Mouse (Mus musculus): ENCODE data around the gene Plk5. TPM values are rescaled to one million over a fixed set of nuclear protein-coding genes. Genes with fewer than 3 reads are reported as not detected.
"Not testable (repeated sequence)": the region's sequence is repeated elsewhere in the genome, so short reads cannot be mapped to it uniquely, and the experiment has no call there.

The Plk5 gene
- polyA plus RNA-seq, 1 experiment from 2014 or later: 0.20 TPM

DNA sequence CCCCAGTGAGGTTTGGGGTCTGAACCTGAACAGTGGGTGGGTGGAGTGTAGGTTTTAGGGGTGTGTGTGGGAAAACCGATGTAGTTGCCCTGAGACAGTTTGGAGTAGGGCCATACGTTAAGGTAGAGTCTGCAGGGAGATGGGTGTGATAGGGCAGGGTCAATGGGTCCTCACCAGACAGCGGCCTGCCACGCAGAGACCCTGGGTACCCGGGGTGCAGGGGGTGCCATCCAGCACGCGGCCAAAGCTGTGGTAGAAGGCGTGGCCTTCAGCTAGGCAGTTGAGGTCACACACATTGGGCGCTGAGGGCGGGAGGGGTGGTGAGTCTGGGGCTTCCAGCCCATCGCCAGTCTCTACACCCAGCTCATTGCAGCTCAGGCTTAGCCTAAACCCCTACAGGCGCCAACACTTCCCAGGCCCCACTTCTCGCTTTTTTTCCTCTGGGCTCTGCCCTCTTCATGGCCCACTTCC is 12.8 kb upstream of the Plk5 start:
- H3K9ac ChIP-seq (ENCODE audit: low read depth, low read length): no peak overlapping the region
- 38% methylated on average over 13 of the region's 13 CpGs for WGBS
- no peak for ATAC-seq
- H3K9me3 ChIP-seq (ENCODE audit: control insufficient read depth): no peaks in the 10 kb centered on the region
- H3K27ac ChIP-seq (ENCODE audit: low read depth, low read length): 0 out of 2 replicates have a peak overlapping the region, but pooled peaks have one; percentile 72
- peaks cover 24% of the 10 kb centered on the region for H3K4me1 ChIP-seq (replicated peaks; ENCODE audit: control insufficient read depth, insufficient read depth, low read length)
- TF ChIP-seq CTCF (IDR thresholded peaks at IDR 0.05; ENCODE audit: low read depth): no peak
- H3K27me3 ChIP-seq (replicated peaks; ENCODE audit: control insufficient read depth, insufficient read depth, low read length): peaks cover 19% of the 10 kb centered on the region
- H3K4me3 ChIP-seq (ENCODE audit: low read depth, low read length): no peak overlapping the region
- H3K36me3 ChIP-seq (ENCODE audit: control insufficient read depth, insufficient read depth): peaks cover 3% of the 10 kb centered on the region; the same call in 1 of the 2 replicates
- peak overlapping the region; percentile 61 for H3K4me2 ChIP-seq (replicated peaks; ENCODE audit: low read depth)

- no peak for ATAC-seq
Measured at GRCm38 (mm10) chr10:80344131-80344661, 12.1 kb upstream of the Plk5 start.

DNA sequence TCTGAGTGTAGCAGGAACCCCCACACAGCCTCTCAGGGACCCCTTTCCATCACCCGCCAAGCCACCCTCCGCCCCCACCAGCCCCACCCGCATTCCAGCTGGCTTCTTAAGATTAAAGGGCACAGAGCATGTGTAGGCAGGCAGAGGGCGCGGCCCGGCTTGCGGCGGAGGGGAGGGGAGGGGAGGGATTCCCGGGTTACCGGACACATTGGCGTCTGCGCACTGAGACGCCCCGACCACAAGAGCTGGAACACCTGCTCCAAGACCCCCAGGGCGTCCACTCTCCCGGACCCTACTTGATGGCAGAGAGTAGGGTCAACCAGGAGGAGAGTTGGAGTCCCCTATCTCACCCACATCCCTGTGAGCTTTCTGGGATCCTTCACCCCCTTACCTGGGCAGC is 11.1 kb upstream of the Plk5 start:
- peak overlapping the region; percentile 61 for H3K4me2 ChIP-seq (replicated peaks; ENCODE audit: low read depth)
- peak overlapping the region; percentile 72 for H3K27ac ChIP-seq (ENCODE audit: low read depth, low read length)
- peak overlapping the region; percentile 23; the same call in 1 of the 2 replicates for H3K4me3 ChIP-seq (ENCODE audit: low read depth, low read length)
- H3K9ac ChIP-seq (ENCODE audit: low read depth, low read length): no peak overlapping the region
- H3K9me3 ChIP-seq (ENCODE audit: control insufficient read depth): no peaks in the 10 kb centered on the region
- peaks cover 19% of the 10 kb centered on the region for H3K27me3 ChIP-seq (replicated peaks; ENCODE audit: control insufficient read depth, insufficient read depth, low read length)
- TF ChIP-seq CTCF (IDR thresholded peaks at IDR 0.05; ENCODE audit: low read depth): 0 out of 2 replicates have a peak, but pooled peaks have one; percentile 14
- peaks cover 3% of the 10 kb centered on the region; the same call in 1 of the 2 replicates for H3K36me3 ChIP-seq (ENCODE audit: control insufficient read depth, insufficient read depth)
- peaks cover 24% of the 10 kb centered on the region for H3K4me1 ChIP-seq (replicated peaks; ENCODE audit: control insufficient read depth, insufficient read depth, low read length)
- ATAC-seq: no peak; the same call in 1 of the 2 replicates
- WGBS: 13% methylated on average over 16 of the region's 16 CpGs

More at GRCm38 (mm10) chr10:80344131-80344661, 12.1 kb upstream of the Plk5 start:
- Histone ChIP-seq H3K4me3 (ENCODE audit: low read depth, low read length) (no peak overlapping the region), H3K4me2 (replicated peaks; ENCODE audit: low read depth) (peak overlapping the region; percentile 61), H3K36me3 (ENCODE audit: control insufficient read depth, insufficient read depth) (peaks cover 3% of the 10 kb centered on the region; the same call in 1 of the 2 replicates), H3K27me3 (replicated peaks; ENCODE audit: control insufficient read depth, insufficient read depth, low read length) (peaks cover 19% of the 10 kb centered on the region), H3K4me1 (replicated peaks; ENCODE audit: control insufficient read depth, insufficient read depth, low read length) (peaks cover 24% of the 10 kb centered on the region), H3K9ac (ENCODE audit: low read depth, low read length) (no peak overlapping the region), H3K27ac (ENCODE audit: low read depth, low read length) (peak overlapping the region; percentile 72), H3K9me3 (ENCODE audit: control insufficient read depth) (no peaks in the 10 kb centered on the region)
- no peak for TF ChIP-seq CTCF (IDR thresholded peaks at IDR 0.05; ENCODE audit: low read depth)
- 34% methylated on average over 9 of the region's 9 CpGs for WGBS

- not testable (repeated sequence) for H3K9me3 ChIP-seq (ENCODE audit: control insufficient read depth); H3K4me2 ChIP-seq (replicated peaks; ENCODE audit: low read depth); H3K4me3 ChIP-seq (ENCODE audit: low read depth, low read length); ATAC-seq; H3K9ac ChIP-seq (ENCODE audit: low read depth, low read length); H3K27ac ChIP-seq (ENCODE audit: low read depth, low read length); H3K36me3 ChIP-seq (ENCODE audit: control insufficient read depth, insufficient read depth)
- Histone ChIP-seq H3K27me3 (replicated peaks; ENCODE audit: control insufficient read depth, insufficient read depth, low read length) (peaks cover 18% of the 10 kb centered on the region), H3K4me1 (replicated peaks; ENCODE audit: control insufficient read depth, insufficient read depth, low read length) (peaks cover 18% of the 10 kb centered on the region)
- 84% methylated on average over 5 of the region's 6 CpGs for WGBS
Measured at GRCm38 (mm10) chr10:80345929-80346328, 10.3 kb upstream of the Plk5 start.

DNA sequence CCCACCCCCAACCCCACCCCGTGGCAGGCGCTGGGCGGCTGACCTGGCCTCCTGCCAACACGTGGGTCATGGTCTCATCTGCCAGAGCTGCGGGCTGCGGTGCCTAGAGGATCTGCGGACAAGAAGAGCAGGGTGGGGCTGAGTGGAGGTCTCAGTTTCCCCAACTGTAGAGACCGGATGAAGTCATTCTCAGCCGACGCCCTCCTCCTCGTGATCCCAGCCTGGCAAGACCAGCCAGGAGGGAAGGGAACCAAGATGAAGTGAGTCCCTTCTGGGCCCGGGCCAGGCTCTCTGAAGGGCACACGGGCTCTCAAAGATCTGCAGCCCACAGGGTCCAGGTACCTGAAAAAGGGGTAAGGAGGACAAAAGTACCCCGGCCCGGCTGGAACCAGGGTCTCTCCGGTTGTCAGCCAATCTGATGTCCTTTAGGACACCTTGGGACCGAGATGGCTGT is 8.7 kb upstream of the Plk5 start:
- WGBS: 11% methylated on average over 17 of the region's 17 CpGs
- Histone ChIP-seq H3K4me3 (ENCODE audit: low read depth, low read length) (peak overlapping the region; percentile 45), H3K27ac (ENCODE audit: low read depth, low read length) (peak overlapping the region; percentile 46; the same call in 1 of the 2 replicates), H3K4me2 (replicated peaks; ENCODE audit: low read depth) (peak overlapping the region; percentile 77), H3K27me3 (replicated peaks; ENCODE audit: control insufficient read depth, insufficient read depth, low read length) (peaks cover 2% of the 10 kb centered on the region), H3K4me1 (replicated peaks; ENCODE audit: control insufficient read depth, insufficient read depth, low read length) (peaks cover 9% of the 10 kb centered on the region; the same call in 1 of the 2 replicates), H3K9ac (ENCODE audit: low read depth, low read length) (peak overlapping the region; percentile 45), H3K36me3 (ENCODE audit: control insufficient read depth, insufficient read depth) (no peaks in the 10 kb centered on the region; the same call in 1 of the 2 replicates), H3K9me3 (ENCODE audit: control insufficient read depth) (no peaks in the 10 kb centered on the region)
- no peak for TF ChIP-seq CTCF (IDR thresholded peaks at IDR 0.05; ENCODE audit: low read depth)
- ATAC-seq: no peak

DNA sequence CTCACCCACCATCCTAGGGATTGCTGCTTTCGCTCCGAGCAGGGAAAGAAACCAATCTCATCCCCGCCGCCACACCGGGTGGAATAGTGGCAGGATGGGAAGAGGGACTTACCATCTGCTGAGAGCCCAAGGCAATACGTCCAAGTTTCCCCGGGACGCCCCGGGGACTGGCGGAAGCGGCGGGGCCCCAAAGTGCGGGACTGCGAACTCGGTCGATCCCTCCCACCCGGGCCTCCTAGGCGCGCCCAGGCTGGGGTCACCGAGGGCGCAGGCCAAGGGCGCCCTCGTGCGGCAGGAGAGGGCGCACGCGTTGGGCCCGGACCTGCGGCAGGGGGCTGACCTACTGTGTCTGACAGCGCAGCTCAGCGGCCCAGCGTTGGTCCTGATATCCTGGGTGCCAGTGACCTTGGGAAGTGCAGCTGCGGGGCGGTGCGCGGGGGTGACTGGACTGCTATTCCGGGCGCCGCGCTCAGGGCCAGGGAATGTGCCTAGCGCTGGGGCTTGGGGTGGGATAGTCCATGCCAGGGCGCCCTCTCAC is 7.9 kb upstream of the Plk5 start, which contains the start of gene Adamtsl5:
Gene Adamtsl5, minus strand, starts transcription at position 169 of the 538 bp plus-strand sequence.
- peak within 1 kb of the TSS; percentile 45 for H3K9ac ChIP-seq (ENCODE audit: low read depth, low read length)
- WGBS: 1% methylated on average over 41 of the region's 42 CpGs
- peaks cover 7% of the 10 kb centered on the region; the same call in 1 of the 2 replicates for H3K4me1 ChIP-seq (replicated peaks; ENCODE audit: control insufficient read depth, insufficient read depth, low read length)
- no peaks in the 10 kb centered on the region; the same call in 1 of the 2 replicates for H3K36me3 ChIP-seq (ENCODE audit: control insufficient read depth, insufficient read depth)
- TF ChIP-seq CTCF (IDR thresholded peaks at IDR 0.05; ENCODE audit: low read depth): peak; percentile 96
- H3K9me3 ChIP-seq (ENCODE audit: control insufficient read depth): no peaks in the 10 kb centered on the region
- peak within 1 kb of the TSS; percentile 46; the same call in 1 of the 2 replicates for H3K27ac ChIP-seq (ENCODE audit: low read depth, low read length)
- peak within 1 kb of the TSS; percentile 45 for H3K4me3 ChIP-seq (ENCODE audit: low read depth, low read length)
- ATAC-seq: peak; percentile 37
- no peaks in the 10 kb centered on the region for H3K27me3 ChIP-seq (replicated peaks; ENCODE audit: control insufficient read depth, insufficient read depth, low read length)
- H3K4me2 ChIP-seq (replicated peaks; ENCODE audit: low read depth): peak within 1 kb of the TSS; percentile 77
